Mouse (Mus musculus) cerebellum, adult 9-10 months (tissue): ENCODE data around the gene Nthl1.

Experiments used
- DNase-seq: peaks from one replicate; pipeline ENCODE4 v3.0.0; 2022

The Nthl1 gene

GRCm38 (mm10) chr17:24630072-24630471 is 2.4 kb upstream of the Nthl1 start:
- no peak for DNase-seq

GRCm38 (mm10) chr17:24632813-24633449 is 451 bp downstream of the Nthl1 start:
- DNase-seq: no peak

- no peak for DNase-seq
These were observed 1.4 kb downstream of the Nthl1 start for GRCm38 (mm10) chr17:24633831-24634230.

- DNase-seq: no peak
These were observed 2.5 kb downstream of the Nthl1 start for GRCm38 (mm10) chr17:24635024-24635423.

GRCm38 (mm10) chr17:24635694-24636093 is 3.2 kb downstream of the Nthl1 start:
- no peak for DNase-seq

- no peak for DNase-seq
These were observed 4.5 kb downstream of the Nthl1 start for GRCm38 (mm10) chr17:24636781-24637481.

- no peak for DNase-seq
These were observed 5.7 kb downstream of the Nthl1 start for GRCm38 (mm10) chr17:24638214-24638613.

GRCm38 (mm10) chr17:24638840-24639239 is 6.4 kb downstream of the Nthl1 start:
- DNase-seq: no peak

GRCm38 (mm10) chr17:24639571-24639988 is 7.1 kb downstream of the Nthl1 start:
- no peak for DNase-seq

- DNase-seq: no peak
These were observed 7.6 kb downstream of the Nthl1 start for GRCm38 (mm10) chr17:24640119-24640518.

GRCm38 (mm10) chr17:24640581-24640980 is 8.1 kb downstream of the Nthl1 start:
- DNase-seq: no peak

GRCm38 (mm10) chr17:24641944-24642343 is 9.5 kb downstream of the Nthl1 start:
- no peak for DNase-seq

GRCm38 (mm10) chr17:24642791-24643343 is 10.4 kb downstream of the Nthl1 start:
- no peak for DNase-seq

GRCm38 (mm10) chr17:24644030-24644715 is 11.7 kb downstream of the Nthl1 start:
- DNase-seq: no peak

- DNase-seq: no peak
These were observed 12.6 kb downstream of the Nthl1 start for GRCm38 (mm10) chr17:24644875-24645721.

- no peak for DNase-seq
These were observed 13.4 kb downstream of the Nthl1 start for GRCm38 (mm10) chr17:24645916-24646315.

- DNase-seq: no peak
These were observed 13.9 kb downstream of the Nthl1 start for GRCm38 (mm10) chr17:24646381-24646780.

GRCm38 (mm10) chr17:24647493-24647892 is 15.0 kb downstream of the Nthl1 start:
- no peak for DNase-seq

GRCm38 (mm10) chr17:24648731-24649377 is 16.4 kb downstream of the Nthl1 start:
- peak; percentile 64 for DNase-seq

GRCm38 (mm10) chr17:24649581-24650069 is 17.1 kb downstream of the Nthl1 start:
- peak; percentile 77 for DNase-seq

- peak; percentile 82 for DNase-seq
These were observed 17.7 kb downstream of the Nthl1 start, which contains the start of gene Slc9a3r2 for GRCm38 (mm10) chr17:24650070-24650616. TSS of gene Slc9a3r2 (minus strand) at chr17:24650327.

- DNase-seq: no peak
These were observed 18.3 kb downstream of the Nthl1 start for GRCm38 (mm10) chr17:24650766-24651165.
